Mouse (Mus musculus) embryonic facial prominence, embryonic 13.5 days (tissue): Measurements from ENCODE around the gene Magi2. TPM values are rescaled to one million over a fixed set of nuclear protein-coding genes. Genes with fewer than 3 reads are reported as not detected.

Experiments used
- ATAC-seq: fragments of 200-750 bp; cut with Nextera tagmentation; 2 replicates; pipeline ENCODE4 v1.8.0; 2017; ENCODE audit warnings: low read depth; ENCODE audit not compliant: insufficient number of reproducible peaks, insufficient read depth, low FRiP score, low TSS enrichment
- H3K27ac ChIP-seq: fragments of 300-500 bp; sonication (generic); 2 replicates; pipeline ENCODE4 v1.5.1; 2015; ENCODE audit warnings: moderate library complexity, mild to moderate bottlenecking, inconsistent platforms
- H3K27me3 ChIP-seq: fragments of 300-500 bp; sonication (generic); 2 replicates; pipeline ENCODE4 v1.6.1; 2015; ENCODE audit warnings: mild to moderate bottlenecking, inconsistent platforms
- H3K36me3 ChIP-seq: fragments of 300-500 bp; sonication (generic); 2 replicates; pipeline ENCODE4 v1.6.1; 2015; ENCODE audit warnings: mild to moderate bottlenecking, inconsistent platforms
- H3K4me1 ChIP-seq: fragments of 300-500 bp; sonication (generic); 2 replicates; pipeline ENCODE4 v1.6.1; 2015; ENCODE audit warnings: inconsistent platforms
- H3K4me2 ChIP-seq: fragments of 300-500 bp; sonication (generic); 2 replicates; pipeline ENCODE4 v1.6.1; 2015; ENCODE audit warnings: moderate library complexity, mild to moderate bottlenecking, inconsistent platforms
- H3K4me3 ChIP-seq: fragments of 300-500 bp; sonication (generic); 2 replicates; pipeline ENCODE4 v1.5.1; 2015; ENCODE audit warnings: mild to moderate bottlenecking, inconsistent platforms
- H3K9ac ChIP-seq: fragments of 300-500 bp; sonication (generic); 2 replicates; pipeline ENCODE4 v1.6.1; 2015; ENCODE audit warnings: mild to moderate bottlenecking, inconsistent platforms
- H3K9me3 ChIP-seq: fragments of 300-500 bp; sonication (generic); 2 replicates; pipeline ENCODE4 v1.6.1; 2016; ENCODE audit warnings: inconsistent platforms
- WGBS: fragments of 180-500 bp; shearing (Covaris S2); methylation state at CpG from one replicate; pipeline ENCODE4 v1.1.7; 2015; ENCODE audit warnings: mixed read lengths; 5-methylcytosine and 5-hydroxymethylcytosine counted together
- polyA plus RNA-seq: library from polyadenylated mRNA; unstranded; fragments of >200 nt; fragmentation: Nextera tagmentation; extraction: Ambion mirVana; gene quantifications from 2 replicates; pipeline ENCODE4 v1.2.1, GENCODE M21; 2015

The Magi2 gene
- polyA plus RNA-seq, 1 experiment from 2014 or later = 9.7 TPM

DNA sequence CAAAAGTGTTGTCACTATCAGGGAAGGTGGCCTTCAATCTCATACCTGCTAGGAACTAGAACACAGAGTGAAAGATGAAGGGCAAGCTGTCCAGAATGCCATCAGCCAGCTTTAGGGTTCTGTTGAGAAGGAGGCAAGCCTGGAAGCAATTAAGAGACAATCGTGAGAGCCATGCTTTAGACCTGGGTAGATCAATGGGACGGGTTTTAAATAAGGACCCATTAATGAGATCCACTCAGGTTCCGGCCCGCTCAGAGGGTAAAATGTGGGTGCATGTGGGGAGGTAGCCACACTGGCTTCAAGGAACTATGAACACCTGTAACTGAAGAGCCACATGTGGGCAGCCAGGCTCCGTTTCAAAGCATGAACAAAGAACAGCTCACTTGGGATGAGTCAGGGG is 1527.1 kb downstream of the Magi2 start:
- no peak overlapping the region for H3K4me2 ChIP-seq
- no peaks in the 10 kb centered on the region for H3K27me3 ChIP-seq
- ATAC-seq = no peak
- H3K36me3 ChIP-seq = 0 out of 2 replicates have a peak, but pooled peaks cover 2% of the 10 kb centered on the region
- no peak overlapping the region for H3K4me3 ChIP-seq
- H3K4me1 ChIP-seq = peaks cover 9% of the 10 kb centered on the region
- 37% methylated on average over 5 of the region's 5 CpGs for WGBS
- H3K27ac ChIP-seq = no peak overlapping the region
- no peaks in the 10 kb centered on the region for H3K9me3 ChIP-seq
- H3K9ac ChIP-seq = no peak overlapping the region
